Mouse (Mus musculus): ENCODE data around the gene Trdmt1. TPM values are rescaled to one million over a fixed set of nuclear protein-coding genes. Genes with fewer than 3 reads are reported as not detected.

Gene Trdmt1
- polyA plus RNA-seq, 1 experiment: 0.40 TPM

DNA sequence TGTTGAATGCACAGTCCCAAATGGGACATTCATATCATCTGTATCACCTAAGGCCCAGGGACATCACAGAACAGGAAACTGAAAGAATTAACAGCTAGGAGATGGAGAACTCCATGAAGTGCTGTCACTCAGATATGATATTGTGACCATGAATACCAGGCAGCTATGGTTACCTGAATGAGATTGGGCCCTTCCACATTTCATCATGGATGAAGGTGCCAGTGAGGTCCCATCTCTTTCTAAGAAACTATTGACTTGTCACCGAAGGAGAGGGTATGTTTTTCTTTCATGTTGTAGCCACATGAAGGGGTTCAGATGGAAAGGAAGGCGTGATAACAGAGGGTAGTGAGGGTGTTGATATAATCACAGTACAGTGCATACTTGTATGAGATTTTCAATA, 15.9 kb upstream of the Trdmt1 start:
- no peak for TF ChIP-seq GATA1 (IDR thresholded peaks at IDR 0.05; ENCODE audit: low read length)

DNA sequence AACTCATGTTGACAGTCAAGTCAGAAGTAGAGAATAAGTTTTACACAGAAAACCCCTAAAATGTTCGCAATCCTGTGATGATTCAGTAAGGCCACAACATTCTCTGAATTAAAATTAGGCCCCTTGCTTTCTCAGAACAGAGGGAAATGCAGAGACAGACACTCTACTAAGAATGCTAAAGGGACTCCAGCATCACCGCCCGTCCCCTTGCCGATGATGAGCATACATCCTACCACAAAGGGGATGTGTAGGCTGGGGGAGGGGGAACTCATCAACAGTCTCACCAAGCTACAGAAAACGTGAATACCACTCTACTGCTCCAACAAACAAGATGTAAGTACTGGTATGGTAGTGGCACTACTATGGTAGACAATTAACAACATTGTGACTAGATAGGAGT, 15.3 kb upstream of the Trdmt1 start:
- TF ChIP-seq GATA1 (IDR thresholded peaks at IDR 0.05; ENCODE audit: low read length): no peak

DNA sequence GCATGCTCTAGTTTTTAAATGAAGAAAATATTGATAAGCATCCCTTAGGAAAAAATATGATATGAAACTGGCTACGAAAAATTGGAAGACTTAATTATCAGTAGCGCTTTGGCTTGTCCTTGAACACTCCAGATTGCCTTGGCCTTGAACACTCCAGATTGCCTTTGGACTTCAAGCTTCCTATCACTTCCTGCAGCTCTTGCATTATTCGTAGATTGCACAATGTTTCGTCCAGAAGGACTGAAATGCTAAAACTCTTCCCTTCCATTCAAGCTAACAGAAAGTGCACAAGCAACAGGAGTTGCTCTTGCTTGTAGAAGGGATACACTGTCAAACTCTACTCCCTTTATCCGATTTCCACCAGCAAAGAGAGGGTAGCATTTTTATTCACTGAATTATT, 14.8 kb upstream of the Trdmt1 start:
- no peak for TF ChIP-seq GATA1 (IDR thresholded peaks at IDR 0.05; ENCODE audit: low read length)

DNA sequence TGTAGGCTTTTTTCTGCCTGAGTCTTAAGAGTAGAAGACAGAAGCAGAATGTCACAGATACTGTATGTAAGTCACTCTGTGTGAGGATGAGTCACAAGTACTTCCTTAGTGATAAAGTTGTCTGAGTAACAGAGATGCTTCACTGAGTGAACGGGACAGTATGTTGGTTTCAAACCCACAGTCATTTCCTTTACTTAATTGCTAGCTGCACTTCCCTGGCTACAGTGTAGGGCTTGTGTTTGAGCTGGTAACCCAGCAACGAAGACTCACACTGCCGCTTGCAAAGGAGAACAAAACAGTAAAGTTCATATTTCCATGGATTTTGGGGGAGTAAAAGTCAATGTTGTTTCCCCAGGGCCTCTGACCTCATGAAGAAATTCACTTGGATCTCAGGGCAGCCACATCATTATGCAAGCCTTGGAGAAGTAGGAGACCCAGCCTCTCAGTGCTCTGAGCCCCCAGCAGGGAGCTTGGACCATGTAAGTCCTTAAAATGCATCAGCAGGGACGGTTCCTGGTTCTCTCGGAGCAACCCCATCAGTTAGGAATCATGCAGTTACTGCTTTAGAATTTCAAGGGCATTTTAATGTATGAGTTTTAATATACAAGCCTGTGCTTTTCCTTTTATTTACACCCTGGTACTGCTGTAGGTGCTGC, 14.3 kb upstream of the Trdmt1 start:
- TF ChIP-seq GATA1 (IDR thresholded peaks at IDR 0.05; ENCODE audit: low read length): no peak

DNA sequence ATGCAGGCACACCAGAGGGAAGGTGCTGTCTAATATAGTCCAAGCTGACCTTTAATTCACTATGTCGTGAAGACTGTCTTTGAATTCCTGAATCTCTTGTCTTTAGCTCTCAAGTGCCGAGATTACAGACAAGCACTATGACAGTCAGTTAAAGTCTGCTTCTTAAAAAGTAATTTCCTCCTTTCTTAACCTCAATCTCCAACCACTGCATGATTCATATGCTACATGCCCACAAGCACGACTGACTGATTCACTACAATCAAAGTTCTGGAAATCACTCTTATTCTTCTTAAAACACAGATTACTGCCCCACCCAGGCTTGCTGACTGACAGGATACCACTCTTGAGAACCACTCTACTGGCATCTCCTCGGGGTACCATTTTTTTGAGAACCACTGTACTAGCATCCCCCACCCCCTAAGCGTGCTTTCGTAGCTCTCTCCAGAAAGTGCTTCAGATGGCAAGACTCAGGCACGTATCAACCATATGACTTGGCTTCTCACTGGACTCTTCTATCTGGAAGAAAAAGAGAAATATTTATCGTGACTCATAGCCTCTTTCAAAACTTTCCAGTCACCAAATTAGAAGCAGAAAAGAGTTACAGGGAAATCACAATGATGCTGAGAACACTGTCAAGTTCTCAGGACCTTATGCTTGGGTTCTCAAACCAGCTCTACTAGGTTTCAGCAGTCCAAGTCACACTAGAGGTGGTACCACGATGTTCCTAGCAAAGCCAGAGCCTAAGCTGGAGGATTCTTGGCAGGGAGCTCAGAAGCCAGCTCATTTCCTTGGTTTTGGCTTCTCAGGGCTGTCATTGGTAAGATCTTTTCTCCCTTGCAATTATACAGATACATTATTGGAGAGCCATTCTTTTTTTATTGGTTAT, 12.9 kb upstream of the Trdmt1 start:
- TF ChIP-seq GATA1 (IDR thresholded peaks at IDR 0.05; ENCODE audit: low read length): no peak

DNA sequence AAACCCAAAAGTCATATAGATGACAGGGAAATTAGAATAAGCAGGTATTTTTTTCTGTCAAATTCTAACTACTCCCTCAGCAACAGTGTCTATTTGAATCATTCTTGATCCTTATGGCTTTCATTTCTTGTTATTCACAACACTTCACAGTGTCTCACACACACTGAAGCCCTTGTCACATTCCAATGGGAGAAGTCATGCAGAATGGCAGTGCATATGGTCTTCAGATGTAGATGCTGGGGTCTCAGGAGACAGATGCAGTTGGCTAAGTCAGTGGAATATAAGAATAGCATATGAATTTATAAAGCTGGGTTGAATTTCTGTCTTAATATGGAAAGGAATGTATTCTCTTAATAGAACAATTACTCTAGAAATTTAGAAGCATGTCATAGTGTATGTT, 11.8 kb upstream of the Trdmt1 start:
- TF ChIP-seq GATA1 (IDR thresholded peaks at IDR 0.05; ENCODE audit: low read length): no peak

DNA sequence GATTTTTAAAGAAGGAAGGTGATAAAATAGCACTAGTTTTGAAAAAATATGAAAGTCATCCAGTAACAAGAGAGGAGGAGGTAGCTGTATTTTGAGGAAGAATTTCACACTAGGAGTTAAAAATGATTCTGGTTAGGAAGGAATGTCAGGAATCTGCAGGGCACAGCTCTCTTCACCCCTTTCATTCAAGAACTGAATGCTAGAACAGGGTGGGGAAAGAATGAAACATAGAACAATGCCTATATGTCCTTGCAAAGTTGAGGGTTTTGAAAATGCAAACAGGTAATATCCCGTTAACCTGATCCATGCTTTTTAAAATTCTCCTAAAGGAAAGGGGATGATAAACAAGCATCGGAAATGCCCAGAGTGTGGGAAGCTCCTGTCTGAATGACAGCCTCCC, 9.5 kb upstream of the Trdmt1 start:
- TF ChIP-seq GATA1 (IDR thresholded peaks at IDR 0.05; ENCODE audit: low read length): no peak

DNA sequence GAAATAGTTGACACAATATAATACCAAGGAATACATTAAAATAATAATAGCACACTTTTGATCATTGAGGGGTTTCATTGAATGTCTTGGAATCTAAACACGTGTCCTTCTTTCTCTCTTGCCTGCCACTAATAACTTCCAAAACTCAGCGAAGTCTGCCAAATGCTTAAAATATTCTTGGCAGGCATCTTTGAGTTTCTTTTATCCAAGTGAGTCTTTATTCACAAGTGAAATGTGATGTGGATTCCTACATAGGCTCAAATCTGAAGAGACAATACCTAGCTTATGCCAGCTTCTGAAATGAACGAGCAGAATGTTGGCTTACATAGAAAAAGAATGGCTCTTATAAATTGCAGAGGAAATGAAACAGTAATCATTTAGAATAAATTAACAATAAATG, 4.3 kb upstream of the Trdmt1 start:
- TF ChIP-seq GATA1 (IDR thresholded peaks at IDR 0.05; ENCODE audit: low read length): no peak

DNA sequence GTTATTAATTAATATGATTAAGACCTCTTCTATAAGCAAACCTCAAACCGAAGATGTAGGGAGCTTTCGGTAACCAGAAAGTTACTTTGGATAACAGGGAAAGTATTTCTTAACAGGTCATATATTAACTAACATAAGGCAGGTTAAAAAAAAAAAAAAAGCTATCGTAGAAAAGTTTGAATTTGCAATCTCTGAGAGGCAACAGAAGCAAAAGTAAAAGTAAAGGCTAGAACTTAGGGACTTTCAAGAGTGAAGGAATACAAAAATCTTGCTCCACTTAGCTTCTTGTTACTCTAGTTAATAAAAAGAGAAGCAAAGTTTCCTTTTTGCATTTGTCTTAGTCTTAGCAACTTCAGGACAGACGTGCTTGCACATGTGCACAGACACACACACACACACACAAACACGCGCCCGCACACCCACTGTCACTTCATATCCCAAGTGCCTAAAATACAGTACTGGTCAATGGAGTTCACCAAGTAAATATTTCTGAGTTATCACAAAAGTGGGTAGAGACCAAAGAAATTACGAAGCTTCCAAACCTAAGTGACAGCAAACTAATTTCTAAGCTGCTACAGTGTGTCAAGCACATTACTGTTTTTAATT, 846 bp downstream of the Trdmt1 start:
- TF ChIP-seq GATA1 (IDR thresholded peaks at IDR 0.05; ENCODE audit: low read length): no peak

DNA sequence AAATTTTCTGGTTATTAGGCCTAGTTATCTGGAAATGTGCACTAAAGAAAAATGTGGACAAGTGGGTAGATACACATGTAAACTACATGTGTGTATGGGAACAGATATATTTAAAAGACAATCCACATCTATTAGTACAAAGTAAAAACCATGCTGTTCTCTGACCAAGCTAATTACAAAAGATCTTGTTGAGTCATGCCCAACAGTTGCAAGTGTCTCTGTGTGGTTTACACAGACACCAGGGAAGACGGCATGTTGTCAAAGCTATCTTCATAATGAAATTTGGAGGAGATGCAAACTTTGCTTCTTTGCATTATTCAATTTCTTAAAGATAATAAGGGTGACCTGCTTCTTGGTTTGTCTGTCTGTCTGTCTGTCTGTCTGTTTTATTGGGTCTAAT, 4.6 kb downstream of the Trdmt1 start:
- TF ChIP-seq GATA1 (IDR thresholded peaks at IDR 0.05; ENCODE audit: low read length): no peak

DNA sequence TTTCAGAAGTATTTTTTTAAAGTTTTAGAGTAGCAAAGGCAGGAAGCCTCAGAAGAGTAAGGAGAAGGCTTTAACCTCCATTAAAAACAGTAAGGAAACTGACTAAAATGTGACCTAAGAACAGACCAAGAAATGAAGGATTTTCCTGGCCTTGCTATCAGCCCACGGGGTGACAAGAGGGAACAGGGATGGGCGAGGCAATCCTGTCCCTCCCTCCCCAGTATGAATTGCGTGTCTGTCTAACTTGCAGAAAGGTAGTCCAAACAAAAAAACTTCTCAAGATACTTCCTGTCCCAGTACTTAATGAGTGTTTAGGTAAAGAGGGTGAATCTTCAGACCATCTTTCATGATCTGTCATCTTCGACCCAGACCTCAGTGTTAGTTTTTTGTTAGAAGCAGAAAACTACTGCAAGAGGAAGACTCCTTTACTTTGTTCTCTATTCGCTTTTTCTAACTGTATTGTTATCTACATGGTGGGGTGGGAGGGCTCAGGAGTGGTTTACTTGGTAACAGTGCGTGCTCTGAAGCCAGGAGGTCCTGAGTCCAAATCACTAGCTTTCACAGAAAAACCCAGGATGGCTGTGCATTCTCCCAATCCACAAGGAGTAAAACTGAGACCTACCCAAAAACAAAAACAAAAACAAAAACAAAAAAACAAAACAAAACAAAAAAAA, 5.6 kb downstream of the Trdmt1 start:
- TF ChIP-seq GATA1 (IDR thresholded peaks at IDR 0.05; ENCODE audit: low read length): no peak

DNA sequence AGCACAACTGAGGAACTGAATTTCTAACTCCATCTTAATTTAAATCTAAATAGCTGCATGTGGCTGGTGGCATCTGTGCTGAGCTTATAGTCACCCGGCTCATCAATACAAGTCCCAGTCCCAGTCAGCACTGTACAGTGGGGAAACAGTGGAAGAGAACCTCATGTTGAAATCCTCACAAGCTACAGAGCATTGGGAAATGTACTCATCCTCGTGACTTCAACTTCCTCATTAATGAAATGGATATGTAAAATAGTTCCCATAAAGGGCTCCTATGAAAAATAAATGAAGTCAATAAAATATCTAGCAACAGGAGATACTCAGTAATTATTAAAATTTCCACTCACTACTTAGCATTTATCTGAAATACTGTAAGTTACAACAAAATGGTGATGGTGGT, 6.2 kb downstream of the Trdmt1 start:
- no peak for TF ChIP-seq GATA1 (IDR thresholded peaks at IDR 0.05; ENCODE audit: low read length)

DNA sequence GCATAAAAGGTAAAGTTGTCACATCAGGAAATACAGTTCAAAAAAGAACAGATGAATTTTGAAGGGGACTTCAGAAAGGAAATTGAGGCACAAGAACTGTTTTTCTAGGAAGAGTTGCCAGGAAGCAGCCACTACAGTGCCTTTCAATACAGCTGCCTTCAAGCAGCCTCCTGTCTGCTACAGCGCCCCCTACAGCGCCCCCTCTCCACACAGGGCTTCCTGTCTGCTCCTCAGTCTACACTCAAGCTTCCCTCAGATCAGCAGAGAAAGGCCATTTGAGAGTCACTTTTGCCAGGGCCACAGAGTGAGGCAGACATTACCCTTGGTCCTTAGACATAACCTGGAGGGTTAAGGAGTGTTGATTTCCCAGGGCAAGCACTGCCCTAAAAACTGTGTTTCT, 6.7 kb downstream of the Trdmt1 start:
- no peak for TF ChIP-seq GATA1 (IDR thresholded peaks at IDR 0.05; ENCODE audit: low read length)

DNA sequence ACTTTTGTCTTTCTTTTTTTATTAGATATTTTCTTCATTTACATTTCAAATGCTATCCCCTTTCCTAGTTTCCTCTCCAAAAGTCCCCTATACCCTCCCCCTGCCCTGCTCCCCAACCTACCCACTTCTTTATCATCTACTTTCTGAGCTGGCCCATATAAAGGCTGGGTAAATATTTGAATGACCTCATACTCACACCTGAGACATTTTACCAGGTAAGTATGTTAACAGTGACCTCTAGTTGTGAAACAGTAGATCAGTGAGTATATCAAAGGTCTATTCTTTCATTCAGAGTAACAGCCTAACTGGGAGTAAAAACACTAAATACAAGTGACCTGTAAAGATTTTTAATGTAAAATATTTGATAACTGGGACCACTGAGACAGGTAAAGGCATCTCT, 7.7 kb downstream of the Trdmt1 start:
- TF ChIP-seq GATA1 (IDR thresholded peaks at IDR 0.05; ENCODE audit: low read length): no peak

DNA sequence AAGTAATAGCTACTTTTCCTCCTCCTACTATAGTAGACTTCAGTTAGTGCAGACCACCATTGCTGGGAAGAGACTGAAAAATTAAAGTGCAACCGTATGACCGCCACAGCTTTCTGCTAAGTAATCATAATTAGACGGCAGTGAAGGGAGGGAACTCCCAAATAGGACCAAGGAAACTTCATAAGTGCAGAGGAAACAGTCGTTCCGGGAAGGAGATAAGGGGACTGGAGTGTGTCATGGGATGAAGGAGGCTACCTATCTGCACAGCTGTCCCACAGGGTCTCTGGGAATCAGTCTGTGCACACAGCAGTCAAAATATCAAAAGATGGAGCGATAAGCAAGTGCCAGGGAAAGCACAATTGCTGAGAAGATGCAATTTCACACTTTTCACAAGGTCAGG, 13.8 kb downstream of the Trdmt1 start:
- TF ChIP-seq GATA1 (IDR thresholded peaks at IDR 0.05; ENCODE audit: low read length): no peak
